Mouse (Mus musculus) kidney, embryonic 14.5 days (tissue): ENCODE results near the gene Rest. TPM values are rescaled to one million over a fixed set of nuclear protein-coding genes. Genes with fewer than 3 reads are reported as not detected.

ENCODE experiments used
- ATAC-seq: fragments of 200-750 bp; cut with Nextera tagmentation; 2 replicates; pipeline ENCODE4 v1.8.0; 2017; ENCODE audit warnings: moderate number of reproducible peaks, mild to moderate bottlenecking, moderate TSS enrichment, moderate library complexity; ENCODE audit not compliant: low FRiP score, low TSS enrichment
- H3K27ac ChIP-seq: fragments of 300-500 bp; sonication (generic); 2 replicates; pipeline ENCODE4 v1.5.1; 2014; ENCODE audit warnings: low read depth, mild to moderate bottlenecking, low read length, moderate library complexity, mixed read lengths
- H3K27me3 ChIP-seq: fragments of 300-500 bp; sonication (generic); 2 replicates; pipeline ENCODE4 v1.6.1; 2014; ENCODE audit warnings: mild to moderate bottlenecking, low read length; ENCODE audit not compliant: control insufficient read depth, insufficient read depth
- H3K36me3 ChIP-seq: fragments of 300-500 bp; sonication (generic); 2 replicates; pipeline ENCODE4 v1.6.1; 2014; ENCODE audit warnings: low read length, mixed read lengths; ENCODE audit not compliant: control insufficient read depth, insufficient read depth
- H3K4me1 ChIP-seq: fragments of 300-500 bp; sonication (generic); 2 replicates; pipeline ENCODE4 v1.6.1; 2014; ENCODE audit warnings: low read length, mixed read lengths; ENCODE audit not compliant: control insufficient read depth, insufficient read depth
- H3K4me2 ChIP-seq: fragments of 300-500 bp; sonication (generic); replicated peaks from 2 replicates; pipeline ENCODE4 v1.6.1; 2014; ENCODE audit warnings: low read depth, mild to moderate bottlenecking, low read length
- H3K4me3 ChIP-seq: fragments of 300-500 bp; sonication (generic); 2 replicates; pipeline ENCODE4 v1.5.1; 2014; ENCODE audit warnings: mild to moderate bottlenecking, low read length
- H3K9ac ChIP-seq: fragments of 300-500 bp; sonication (generic); 2 replicates; pipeline ENCODE4 v1.6.1; 2014; ENCODE audit warnings: low read depth, mild to moderate bottlenecking, low read length, moderate library complexity
- H3K9me3 ChIP-seq: fragments of 300-500 bp; sonication (generic); 2 replicates; pipeline ENCODE4 v1.6.1; 2016; ENCODE audit warnings: low read length; ENCODE audit not compliant: control insufficient read depth
- WGBS: fragments of 180-500 bp; shearing (Covaris S2); extraction: QIAGEN DNeasy Blood & Tissue Kit; methylation state at CpG from one replicate; pipeline ENCODE4 v1.1.7; 2014; 5-methylcytosine and 5-hydroxymethylcytosine counted together
- polyA plus RNA-seq: library from polyadenylated mRNA; unstranded; fragments of >200 nt; fragmentation: Nextera tagmentation; extraction: Ambion mirVana; gene quantifications from 2 replicates; pipeline ENCODE4 v1.2.1, GENCODE M21; 2014

Rest gene
- polyA plus RNA-seq, 1 experiment from 2014 or later = 54.2 TPM

DNA sequence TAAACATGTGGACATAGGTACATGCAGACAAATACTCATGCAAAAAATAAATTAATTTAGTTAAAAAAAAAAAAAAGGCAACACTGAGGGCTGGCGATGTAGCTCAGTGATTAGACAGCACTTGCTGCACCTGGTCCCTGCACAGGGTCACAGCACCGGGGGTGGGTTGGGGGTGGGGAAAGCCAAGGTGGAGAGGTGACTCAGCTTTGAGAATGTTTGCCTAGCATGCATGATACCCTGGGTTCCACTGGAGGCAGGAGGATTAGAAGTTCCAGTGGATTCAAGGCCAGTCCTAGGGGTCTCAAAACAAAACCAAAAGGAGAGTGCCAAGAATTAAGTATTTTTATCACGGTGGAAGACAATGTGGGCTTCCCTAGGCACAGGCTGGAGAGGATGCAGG, 7.7 kb upstream of the Rest start:
- Histone ChIP-seq H3K27ac (no peak overlapping the region), H3K4me1 (no peaks in the 10 kb centered on the region), H3K9ac (no peak overlapping the region), H3K27me3 (no peaks in the 10 kb centered on the region), H3K36me3 (no peaks in the 10 kb centered on the region), H3K4me2 (no peak overlapping the region), H3K9me3 (no peaks in the 10 kb centered on the region), H3K4me3 (no peak overlapping the region)
- WGBS = 74% methylated on average over 3 of the region's 3 CpGs
- ATAC-seq = no peak

DNA sequence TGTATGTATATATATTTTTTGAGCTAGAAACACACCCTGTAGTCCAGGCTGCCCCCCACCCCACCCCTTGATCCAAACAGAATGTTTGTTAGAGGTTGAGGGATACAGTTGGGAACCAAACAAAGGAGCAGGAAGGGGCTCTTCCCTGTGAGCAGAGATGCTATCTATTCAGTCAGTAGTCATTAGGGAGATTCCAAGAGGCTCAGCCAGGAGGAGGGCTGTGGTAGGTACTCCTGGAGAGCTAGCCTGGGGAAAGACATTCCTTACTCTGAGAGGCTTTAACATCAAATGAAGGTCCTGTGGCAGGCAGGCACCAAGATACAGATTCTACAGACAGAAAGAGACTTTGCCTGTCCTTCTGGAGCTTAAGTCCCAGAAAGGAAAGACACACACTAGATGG, 6.0 kb upstream of the Rest start:
- Histone ChIP-seq H3K4me1 (no peaks in the 10 kb centered on the region), H3K4me3 (no peak overlapping the region), H3K9ac (no peak overlapping the region), H3K27ac (no peak overlapping the region), H3K27me3 (no peaks in the 10 kb centered on the region), H3K36me3 (no peaks in the 10 kb centered on the region), H3K9me3 (no peaks in the 10 kb centered on the region), H3K4me2 (no peak overlapping the region)
- ATAC-seq = no peak

DNA sequence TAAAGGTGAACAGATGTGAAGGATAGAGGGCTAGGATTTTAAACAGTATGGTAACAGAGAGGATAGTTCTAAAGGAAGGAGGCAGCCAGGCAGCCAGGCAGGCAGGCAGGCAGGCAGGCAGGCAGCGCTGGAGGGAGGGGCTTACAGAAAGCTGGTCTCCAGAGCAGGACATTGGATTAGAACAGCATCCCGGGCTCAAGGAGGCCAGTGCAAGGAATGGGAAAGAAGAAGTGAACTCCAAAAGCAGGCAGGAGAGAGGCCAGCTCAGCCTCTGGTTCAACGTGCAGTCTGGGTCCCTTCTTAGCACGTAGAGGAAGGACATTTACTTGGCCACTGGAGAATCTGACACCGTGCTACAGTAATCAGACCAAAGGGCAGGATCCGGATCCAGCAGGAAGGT, 5.2 kb upstream of the Rest start:
- ATAC-seq = no peak

DNA sequence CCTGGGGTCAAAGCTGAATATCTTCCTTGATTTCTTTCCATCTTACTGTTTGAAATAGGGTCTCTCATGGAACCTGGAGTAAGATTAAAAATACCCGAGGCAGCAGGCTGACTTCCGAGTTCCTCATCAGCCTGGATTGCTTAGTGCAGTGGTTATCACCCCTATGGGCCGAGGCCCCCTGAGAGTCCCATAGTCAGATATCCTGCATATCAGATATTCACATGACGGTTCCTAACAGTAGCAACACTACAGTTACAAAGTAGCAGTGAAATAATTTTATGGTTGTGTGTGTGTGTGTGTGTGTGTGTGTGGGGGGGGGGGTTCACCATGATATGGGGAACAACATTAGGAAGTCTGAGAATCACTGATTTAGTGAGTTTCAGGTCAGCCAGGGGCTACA, 4.2 kb upstream of the Rest start:
- H3K36me3 ChIP-seq = no peaks in the 10 kb centered on the region
- 84% methylated on average over 4 of the region's 4 CpGs for WGBS
- ATAC-seq = no peak
- no peaks in the 10 kb centered on the region for H3K9me3 ChIP-seq
- H3K27ac ChIP-seq = no peak overlapping the region
- H3K4me2 ChIP-seq = no peak overlapping the region
- no peaks in the 10 kb centered on the region for H3K4me1 ChIP-seq
- H3K27me3 ChIP-seq = no peaks in the 10 kb centered on the region
- H3K4me3 ChIP-seq = no peak overlapping the region
- no peak overlapping the region for H3K9ac ChIP-seq

More for the DNA sequence above, 5.2 kb upstream of the Rest start:
- Histone ChIP-seq H3K4me1 (no peaks in the 10 kb centered on the region), H3K9me3 (no peaks in the 10 kb centered on the region), H3K36me3 (no peaks in the 10 kb centered on the region), H3K27me3 (no peaks in the 10 kb centered on the region), H3K4me2 (no peak overlapping the region), H3K27ac (no peak overlapping the region), H3K9ac (no peak overlapping the region), H3K4me3 (no peak overlapping the region)
- 36% methylated on average over 6 of the region's 6 CpGs for WGBS

DNA sequence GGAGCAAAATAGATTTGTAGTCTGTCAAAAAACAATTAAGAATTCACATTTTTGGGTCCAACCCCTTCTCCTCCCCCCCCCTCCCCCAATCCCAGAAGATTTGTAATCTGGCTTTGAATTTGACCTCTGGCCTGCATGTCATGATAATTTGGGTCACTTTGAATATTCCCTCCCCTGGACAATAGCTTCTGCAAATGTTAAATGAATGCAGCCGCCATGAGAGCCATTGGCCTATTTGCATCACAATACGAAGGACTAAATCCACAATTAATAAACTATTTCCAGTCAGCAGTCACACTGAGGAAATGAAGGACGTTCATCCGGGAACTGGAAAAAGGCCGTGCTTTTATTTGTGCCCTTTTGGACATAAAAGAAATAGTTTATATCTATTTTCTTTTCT, 3.2 kb upstream of the Rest start:
- Histone ChIP-seq H3K4me2 (no peak overlapping the region), H3K9me3 (no peaks in the 10 kb centered on the region), H3K27me3 (no peaks in the 10 kb centered on the region), H3K4me1 (no peaks in the 10 kb centered on the region), H3K9ac (no peak overlapping the region), H3K4me3 (no peak overlapping the region), H3K27ac (no peak overlapping the region), H3K36me3 (no peaks in the 10 kb centered on the region)
- ATAC-seq = no peak
- 84% methylated on average over 5 of the region's 5 CpGs for WGBS

DNA sequence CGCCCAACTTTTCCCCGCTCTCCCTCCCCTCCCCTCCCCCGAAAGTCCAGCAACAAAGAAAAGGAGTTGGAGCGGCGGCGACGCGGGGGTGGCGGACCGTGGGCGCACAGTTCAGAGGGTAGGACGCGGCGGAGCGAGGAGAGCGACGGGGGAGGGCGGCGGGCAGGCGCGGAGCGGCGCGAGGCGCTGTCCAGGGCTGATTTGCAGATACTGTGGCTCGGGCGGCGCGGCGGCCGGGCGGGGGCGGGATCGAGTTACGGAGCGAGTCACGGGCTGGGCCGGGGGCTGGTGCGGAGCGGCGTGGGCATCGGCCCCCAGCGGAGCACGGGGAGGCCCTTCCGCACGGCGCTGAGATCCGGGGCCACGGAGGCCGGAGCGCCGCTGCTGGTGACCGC, 377 bp downstream of the Rest start:
- peak overlapping the region; percentile 97 for H3K4me3 ChIP-seq
- H3K27me3 ChIP-seq = no peaks in the 10 kb centered on the region
- peak overlapping the region; percentile 95 for H3K9ac ChIP-seq
- peaks cover 27% of the 10 kb centered on the region for H3K36me3 ChIP-seq
- 2% methylated on average over 29 of the region's 53 CpGs for WGBS
- peak; percentile 94 for ATAC-seq
- peak overlapping the region; percentile 64 for H3K4me2 ChIP-seq
- H3K9me3 ChIP-seq = no peaks in the 10 kb centered on the region
- H3K27ac ChIP-seq = peak overlapping the region; percentile 99
- H3K4me1 ChIP-seq = peaks cover 8% of the 10 kb centered on the region; the same call in 1 of the 2 replicates

DNA sequence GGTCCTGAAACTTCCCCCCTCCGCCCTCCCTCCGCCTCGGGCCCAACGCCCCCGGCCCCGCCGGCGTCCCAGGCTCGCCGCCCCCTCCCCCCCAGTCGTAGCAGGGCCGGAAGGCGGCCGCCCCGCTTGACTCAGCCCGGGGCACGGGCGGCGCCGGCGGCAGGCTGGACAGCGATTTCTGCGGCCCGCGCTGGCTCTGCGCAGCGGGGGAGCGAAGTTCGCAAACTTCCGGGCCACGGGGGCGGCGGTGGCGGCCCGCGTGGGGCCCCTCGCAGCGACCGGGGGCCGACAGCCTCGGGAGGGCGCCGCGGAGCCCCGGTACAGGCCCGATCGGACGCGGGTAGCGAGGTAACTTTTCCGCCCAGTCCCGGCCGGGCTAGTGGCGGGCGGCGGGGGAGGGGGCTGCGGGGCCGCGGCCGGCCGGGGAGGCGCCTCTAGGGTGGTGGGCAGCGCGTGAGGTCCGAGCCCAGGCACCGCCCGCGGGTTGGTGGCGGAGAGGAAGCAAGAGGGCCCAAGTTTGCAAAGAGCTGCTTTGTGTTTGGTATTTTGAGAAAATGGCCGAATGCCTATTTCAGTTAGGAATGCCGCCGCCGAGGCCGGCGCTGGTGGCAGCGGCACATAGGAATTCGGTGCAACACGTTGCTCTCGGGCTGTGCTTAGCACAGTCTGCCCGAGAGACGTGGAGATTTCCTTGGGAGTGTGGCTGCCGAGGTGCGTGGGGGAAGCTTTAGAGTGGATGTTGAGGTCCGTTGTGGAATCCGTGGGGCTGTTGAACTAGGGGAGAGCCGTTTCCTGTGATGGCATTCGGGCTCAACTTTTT, 985 bp downstream of the Rest start:
- peak overlapping the region; percentile 64 for H3K4me2 ChIP-seq
- peaks cover 8% of the 10 kb centered on the region; the same call in 1 of the 2 replicates for H3K4me1 ChIP-seq
- no peaks in the 10 kb centered on the region for H3K9me3 ChIP-seq
- H3K36me3 ChIP-seq = peaks cover 31% of the 10 kb centered on the region
- peak; percentile 73 for ATAC-seq
- H3K27me3 ChIP-seq = no peaks in the 10 kb centered on the region
- H3K27ac ChIP-seq = peak overlapping the region; percentile 99
- peak overlapping the region; percentile 97 for H3K4me3 ChIP-seq
- H3K9ac ChIP-seq = peak overlapping the region; percentile 95
- 1% methylated on average over 44 of the region's 87 CpGs for WGBS

DNA sequence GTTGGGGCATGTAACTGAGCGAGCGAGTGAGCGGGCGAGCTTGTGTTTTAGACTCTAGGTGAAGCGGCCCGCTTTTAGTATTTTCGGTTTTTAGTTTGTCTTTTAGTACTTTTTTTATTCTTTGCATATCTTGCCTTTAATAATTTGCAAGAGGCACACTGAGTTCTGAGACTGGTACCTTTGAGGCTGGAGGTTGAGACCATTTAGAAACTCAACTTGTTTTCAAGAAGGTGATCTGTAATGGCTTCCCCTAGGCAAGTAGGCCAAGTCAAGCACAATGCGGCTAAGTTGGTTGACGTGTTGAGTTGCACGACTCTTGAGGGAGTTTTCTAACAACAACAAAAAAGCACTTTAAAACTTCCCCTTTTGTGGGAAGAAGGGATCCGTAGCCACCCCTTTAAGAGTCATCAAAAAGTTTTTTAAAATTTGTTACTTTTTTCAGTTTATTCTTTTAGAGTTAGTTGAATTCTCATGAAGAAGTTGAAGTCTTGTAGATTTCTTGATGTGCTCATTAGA, 1.7 kb downstream of the Rest start:
- peak overlapping the region; percentile 95 for H3K9ac ChIP-seq
- H3K27me3 ChIP-seq = no peaks in the 10 kb centered on the region
- peaks cover 8% of the 10 kb centered on the region; the same call in 1 of the 2 replicates for H3K4me1 ChIP-seq
- H3K36me3 ChIP-seq = peaks cover 37% of the 10 kb centered on the region
- peak overlapping the region; percentile 99 for H3K27ac ChIP-seq
- WGBS = 3% methylated on average over 11 of the region's 11 CpGs
- H3K9me3 ChIP-seq = no peaks in the 10 kb centered on the region
- H3K4me3 ChIP-seq = peak overlapping the region; percentile 97
- ATAC-seq = no peak
- peak overlapping the region; percentile 64 for H3K4me2 ChIP-seq

DNA sequence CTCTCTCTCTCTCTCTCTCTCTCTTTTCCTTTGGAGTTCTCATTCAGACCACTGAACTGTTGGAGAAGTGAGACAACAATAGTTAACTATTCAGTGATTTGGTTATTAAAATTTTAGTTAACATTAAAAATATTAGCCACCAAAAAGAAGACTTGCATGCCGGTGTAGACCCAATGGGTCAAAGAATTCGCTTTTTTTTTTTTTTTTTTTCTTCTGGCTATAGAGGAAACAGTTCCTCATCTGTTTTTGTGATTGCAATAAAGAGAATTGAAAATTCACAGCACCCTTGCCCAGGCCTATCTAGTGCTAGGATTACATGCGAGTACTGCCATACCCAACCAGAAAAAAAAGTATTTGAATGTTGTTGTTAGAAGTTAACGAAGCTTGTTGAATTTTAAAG, 2.1 kb downstream of the Rest start:
- Histone ChIP-seq H3K9ac (peak overlapping the region; percentile 95), H3K4me2 (peak overlapping the region; percentile 64), H3K4me3 (peak overlapping the region; percentile 97), H3K36me3 (peaks cover 41% of the 10 kb centered on the region), H3K9me3 (no peaks in the 10 kb centered on the region), H3K27me3 (no peaks in the 10 kb centered on the region), H3K27ac (no peak overlapping the region; the same call in 1 of the 2 replicates), H3K4me1 (peaks cover 8% of the 10 kb centered on the region; the same call in 1 of the 2 replicates)
- ATAC-seq = no peak
- WGBS = 62% methylated on average over 4 of the region's 4 CpGs
